Mouse (Mus musculus) testis, adult 2 months (tissue): ENCODE data around the gene Mdga1.
A peak's percentile ranks its signal among the peaks of the same experiment; 100 is the strongest.

Experiments used
- CTCF ChIP-seq: fragments of 200-500 bp; IDR thresholded peaks from 2 replicates; pipeline ENCODE4 v1.5.1; 2012; ENCODE audit warnings: low read depth, mild to moderate bottlenecking, inconsistent platforms, low read length, moderate library complexity; ENCODE audit not compliant: control insufficient read depth, insufficient read depth, insufficient replicate concordance
- POLR2A ChIP-seq: fragments of 200-500 bp; IDR thresholded peaks from 2 replicates; pipeline ENCODE4 v1.6.1; 2012; ENCODE audit warnings: low read depth, mild to moderate bottlenecking, inconsistent platforms, low read length, moderate library complexity; ENCODE audit not compliant: control insufficient read depth

GRCm38 (mm10) chr17:29796086-29796485 is 173.8 kb downstream of the Mdga1 start:
- TF ChIP-seq CTCF (peak; percentile 57), POLR2A (no peak)
